Mouse (Mus musculus) erythroblast, embryonic 14.5 days (primary cell): ENCODE data around the gene Slc24a4.

Experiments used
- GATA1 ChIP-seq: IDR thresholded peaks from 2 replicates; pipeline ENCODE4 v1.6.1; 2012; ENCODE audit warnings: low read length, inconsistent platforms, mixed read lengths
- TAL1 ChIP-seq: IDR thresholded peaks from 3 replicates; pipeline ENCODE4 v1.6.1; 2012; ENCODE audit warnings: low read length, inconsistent platforms, mixed read lengths

DNA sequence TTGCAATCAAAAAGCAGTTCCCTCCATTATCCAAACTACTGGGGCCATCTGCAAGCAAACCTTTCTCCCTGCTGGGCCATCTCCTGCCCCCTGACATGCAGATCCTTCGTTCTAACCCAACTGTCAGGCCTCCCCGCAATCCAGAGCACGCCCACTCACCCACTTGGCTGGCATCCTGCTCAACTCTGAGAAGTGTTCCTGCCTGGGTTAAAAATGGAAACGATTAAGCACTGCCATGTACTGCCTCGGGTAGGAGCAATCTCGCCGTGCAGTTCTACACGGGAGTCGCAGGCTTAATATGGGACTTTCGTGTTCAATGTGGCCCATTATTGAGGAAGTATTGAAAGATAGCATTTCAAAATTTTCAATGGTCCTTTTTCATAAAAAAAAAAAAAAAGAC lies 11.2 kb downstream of the Slc24a4 start:
- TF ChIP-seq GATA1 (no peak), TAL1 (no peak)
